Mouse (Mus musculus) myocyte (in vitro differentiated cells): Measurements from ENCODE around the gene Gmcl1. TPM values are rescaled to one million over a fixed set of nuclear protein-coding genes. Genes with fewer than 3 reads are reported as not detected.
A peak's percentile ranks its signal among the peaks of the same experiment; 100 is the strongest.

Experiments used
- H3K27me3 ChIP-seq: one replicate; pipeline ENCODE4 v1.6.1; 2011; ENCODE audit not compliant: control insufficient read depth, insufficient read depth, insufficient read length
- H3K36me3 ChIP-seq: one replicate; pipeline ENCODE4 v1.6.1; 2011; ENCODE audit not compliant: control insufficient read depth, insufficient read depth
- H3K4me2 ChIP-seq: one replicate; pipeline ENCODE4 v1.6.1; 2011; ENCODE audit warnings: low read depth, control low read depth
- H3K4me3 ChIP-seq: one replicate; pipeline ENCODE4 v1.5.1; 2011; ENCODE audit warnings: mild to moderate bottlenecking, control low read depth, moderate library complexity
- H3K79me2 ChIP-seq: one replicate; pipeline ENCODE4 v1.6.1; 2011; ENCODE audit not compliant: control insufficient read depth, insufficient read depth
- H3ac ChIP-seq: one replicate; pipeline ENCODE4 v1.6.1; 2011; ENCODE audit not compliant: control insufficient read depth, insufficient read length
- CEBPB ChIP-seq: IDR thresholded peaks from 2 replicates; pipeline ENCODE4 v1.6.1; 2011; ENCODE audit warnings: mild to moderate bottlenecking, moderate library complexity; ENCODE audit not compliant: poor library complexity, insufficient read depth, severe bottlenecking
- E2F4 ChIP-seq: IDR thresholded peaks from one replicate; pipeline ENCODE4 v1.6.1; 2011; ENCODE audit warnings: mild to moderate bottlenecking, control low read depth, moderate library complexity; ENCODE audit not compliant: insufficient read depth
- MAX ChIP-seq: IDR thresholded peaks from one replicate; pipeline ENCODE4 v1.6.1; 2011; ENCODE audit warnings: low read depth, mild to moderate bottlenecking, control low read depth
- MYOD1 ChIP-seq, 3 experiments: IDR thresholded peaks; one replicate each; pipeline ENCODE4 v1.6.1; 2011; ENCODE audit warnings: control low read depth in 2 of 3, low read depth in 2 of 3, mild to moderate bottlenecking in 2 of 3, moderate library complexity in 1 of 3; ENCODE audit not compliant: insufficient read length in 2 of 3, control insufficient read depth in 1 of 3
- MYOG ChIP-seq, 3 experiments: IDR thresholded peaks; one replicate each; pipeline ENCODE4 v1.6.1; 2011; ENCODE audit warnings: control low read depth in 2 of 3, low read depth in 2 of 3, mild to moderate bottlenecking in 2 of 3; ENCODE audit not compliant: insufficient read length in 2 of 3, control insufficient read depth in 1 of 3, insufficient read depth in 1 of 3
- POLR2A ChIP-seq: IDR thresholded peaks from one replicate; pipeline ENCODE4 v1.6.1; 2011; ENCODE audit warnings: low read depth, mild to moderate bottlenecking, control low read depth, moderate library complexity; ENCODE audit not compliant: insufficient read length
- POLR2AphosphoS2 ChIP-seq: IDR thresholded peaks from one replicate; pipeline ENCODE4 v1.6.1; 2011; ENCODE audit warnings: low read depth, control low read depth; ENCODE audit not compliant: insufficient read length
- REST ChIP-seq: IDR thresholded peaks from one replicate; pipeline ENCODE4 v1.6.1; 2011; ENCODE audit warnings: mild to moderate bottlenecking, control low read depth, moderate library complexity; ENCODE audit not compliant: insufficient read depth, insufficient read length
- SRF ChIP-seq: IDR thresholded peaks from one replicate; pipeline ENCODE4 v1.6.1; 2011; ENCODE audit warnings: low read depth; ENCODE audit not compliant: control insufficient read depth, insufficient read length
- TCF12 ChIP-seq: IDR thresholded peaks from one replicate; pipeline ENCODE4 v1.6.1; 2011; ENCODE audit warnings: mild to moderate bottlenecking, control low read depth; ENCODE audit not compliant: poor library complexity, insufficient read depth, severe bottlenecking
- TCF3 ChIP-seq: IDR thresholded peaks from one replicate; pipeline ENCODE4 v1.6.1; 2011; ENCODE audit warnings: low read depth, control low read depth; ENCODE audit not compliant: insufficient read length
- USF1 ChIP-seq: IDR thresholded peaks from one replicate; pipeline ENCODE4 v1.6.1; 2011; ENCODE audit warnings: low read depth, mild to moderate bottlenecking, control low read depth, moderate library complexity
- polyA plus RNA-seq: library from polyadenylated mRNA; unstranded; fragments of >200 nt; fragmentation: generic; extraction: Trizol; gene quantifications from one replicate; pipeline ENCODE4 v1.2.1, GENCODE M21; 2012; ENCODE audit warnings: missing spikeins

Gmcl1 gene
- polyA plus RNA-seq = 5.9 TPM

DNA sequence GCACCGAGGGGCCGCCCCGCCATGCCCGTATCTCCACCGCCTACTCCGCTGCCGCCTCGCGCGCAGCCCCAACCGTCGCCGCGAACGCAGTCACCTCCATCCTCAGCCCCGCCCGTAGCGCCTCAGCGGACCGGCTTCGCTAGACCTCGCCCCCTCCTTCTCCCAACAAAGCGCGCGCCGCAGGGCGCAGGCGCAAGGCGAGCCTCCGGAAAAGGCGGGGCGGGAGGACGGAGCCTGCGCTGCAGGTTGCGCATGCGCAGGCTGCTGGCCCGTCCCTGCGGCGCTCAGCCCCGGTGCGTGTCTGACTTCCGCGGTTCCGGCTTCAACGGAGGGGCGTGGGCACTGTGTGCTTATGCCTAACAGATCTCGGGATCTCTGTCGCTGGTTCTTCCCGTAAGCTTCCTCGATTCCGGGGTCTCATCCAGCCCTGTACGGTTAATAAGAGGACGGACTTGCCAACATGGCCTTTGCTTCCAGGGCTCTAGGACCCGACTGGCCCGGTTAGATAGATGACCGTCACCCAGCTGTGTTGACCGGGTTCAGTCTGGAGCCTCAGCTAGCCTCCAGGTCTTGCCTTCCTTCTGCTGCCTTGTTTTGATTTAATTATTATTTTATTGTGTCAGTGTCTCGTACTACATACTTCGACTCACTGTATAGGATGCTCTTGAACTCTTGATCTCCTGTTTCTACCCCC is at the start of gene Gmcl1:
TSS of gene Gmcl1 (minus strand) at position 201 of the 694 bp plus-strand sequence.
- H3K79me2 ChIP-seq = peaks cover 23% of the 10 kb centered on the region
- peak within 1 kb of the TSS; percentile 86 for H3K4me2 ChIP-seq
- TF ChIP-seq POLR2A = peak; percentile 96
- peak; percentile 81 for TF ChIP-seq SRF
- peak; percentile 91 for TF ChIP-seq POLR2AphosphoS2
- peak in 1 of 3 experiments; percentile 8 for TF ChIP-seq MYOG (IDR thresholded peaks at IDR 0.05; ENCODE audit: control insufficient read depth in 1 of 3, insufficient read depth in 1 of 3, insufficient read length in 2 of 3, low read depth in 2 of 3)
- no peak for TF ChIP-seq TCF12
- TF ChIP-seq E2F4 = no peak
- H3K27me3 ChIP-seq = no peaks in the 10 kb centered on the region
- H3K36me3 ChIP-seq = peaks cover 15% of the 10 kb centered on the region
- H3K4me3 ChIP-seq = peak within 1 kb of the TSS; percentile 80
- peak within 1 kb of the TSS; percentile 83 for H3ac ChIP-seq

DNA sequence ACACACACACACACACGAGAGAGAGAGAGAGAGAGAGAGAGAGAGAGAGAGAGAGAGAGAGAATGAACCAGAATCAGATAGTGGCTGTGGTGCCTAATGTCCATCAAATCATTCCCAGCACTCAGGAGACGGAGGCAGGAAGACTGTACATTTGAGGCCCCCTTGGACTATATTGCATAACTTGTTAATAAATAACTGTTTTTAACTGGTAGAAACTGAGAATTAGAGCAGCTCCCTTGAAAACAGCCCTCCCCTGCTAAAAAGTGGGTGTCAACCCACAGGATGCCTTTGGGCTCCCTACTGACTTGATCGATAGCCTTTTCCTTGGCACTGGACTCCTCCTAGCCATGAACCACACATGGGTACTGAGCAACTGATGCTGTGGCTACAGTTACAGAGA is 49.2 kb upstream of the Gmcl1 start:
- TF ChIP-seq USF1 (no peak), REST (no peak), MYOG (IDR thresholded peaks at IDR 0.05; ENCODE audit: control insufficient read depth in 1 of 3, insufficient read depth in 1 of 3, insufficient read length in 2 of 3, low read depth in 2 of 3) (no peak), POLR2AphosphoS2 (no peak), MYOD1 (IDR thresholded peaks at IDR 0.05; ENCODE audit: control insufficient read depth in 1 of 3, insufficient read length in 2 of 3, low read depth in 2 of 3) (no peak), POLR2A (no peak), E2F4 (no peak), TCF3 (no peak), MAX (no peak), CEBPB (no peak), SRF (no peak), TCF12 (no peak)
- peaks cover 41% of the 10 kb centered on the region for H3K79me2 ChIP-seq
- H3ac ChIP-seq = no peak overlapping the region
- H3K36me3 ChIP-seq = no peaks in the 10 kb centered on the region
- H3K4me3 ChIP-seq = no peak overlapping the region
- H3K27me3 ChIP-seq = no peaks in the 10 kb centered on the region
- H3K4me2 ChIP-seq = peak overlapping the region; percentile 62

DNA sequence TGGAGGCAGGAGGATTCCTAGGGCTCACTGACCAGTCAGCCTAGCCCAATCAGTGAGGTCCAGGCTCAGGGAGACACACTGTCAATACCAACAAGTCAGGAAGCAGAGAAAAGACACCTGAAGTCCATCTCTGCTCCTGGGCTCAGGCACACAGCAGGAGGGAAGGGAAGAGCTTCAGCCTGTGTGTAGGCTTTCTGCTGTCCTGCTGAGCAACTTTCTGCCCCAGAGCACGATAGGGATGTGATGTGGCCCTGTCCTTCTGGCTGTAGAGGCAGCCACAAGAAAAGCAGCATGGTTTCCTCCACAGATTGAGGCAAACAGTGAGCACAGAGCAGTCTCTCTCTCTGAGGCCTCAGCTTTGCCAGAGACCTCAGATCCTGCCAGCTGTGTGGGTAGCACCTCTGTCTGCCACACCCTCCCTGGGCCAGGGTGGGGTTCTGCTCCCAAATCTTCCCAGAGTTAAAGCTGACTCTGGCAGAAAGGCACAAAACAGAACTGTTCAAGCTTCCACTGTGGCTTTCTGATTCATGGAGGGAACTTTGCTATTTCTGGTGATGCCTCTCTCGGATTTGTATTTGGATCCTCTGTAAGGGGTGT is 48.3 kb upstream of the Gmcl1 start:
- no peak for TF ChIP-seq MAX
- TF ChIP-seq E2F4 = no peak
- no peak for TF ChIP-seq SRF
- Histone ChIP-seq H3K4me2 (peak overlapping the region; percentile 62), H3K36me3 (no peaks in the 10 kb centered on the region), H3K79me2 (peaks cover 32% of the 10 kb centered on the region), H3ac (no peak overlapping the region), H3K4me3 (no peak overlapping the region), H3K27me3 (no peaks in the 10 kb centered on the region)

DNA sequence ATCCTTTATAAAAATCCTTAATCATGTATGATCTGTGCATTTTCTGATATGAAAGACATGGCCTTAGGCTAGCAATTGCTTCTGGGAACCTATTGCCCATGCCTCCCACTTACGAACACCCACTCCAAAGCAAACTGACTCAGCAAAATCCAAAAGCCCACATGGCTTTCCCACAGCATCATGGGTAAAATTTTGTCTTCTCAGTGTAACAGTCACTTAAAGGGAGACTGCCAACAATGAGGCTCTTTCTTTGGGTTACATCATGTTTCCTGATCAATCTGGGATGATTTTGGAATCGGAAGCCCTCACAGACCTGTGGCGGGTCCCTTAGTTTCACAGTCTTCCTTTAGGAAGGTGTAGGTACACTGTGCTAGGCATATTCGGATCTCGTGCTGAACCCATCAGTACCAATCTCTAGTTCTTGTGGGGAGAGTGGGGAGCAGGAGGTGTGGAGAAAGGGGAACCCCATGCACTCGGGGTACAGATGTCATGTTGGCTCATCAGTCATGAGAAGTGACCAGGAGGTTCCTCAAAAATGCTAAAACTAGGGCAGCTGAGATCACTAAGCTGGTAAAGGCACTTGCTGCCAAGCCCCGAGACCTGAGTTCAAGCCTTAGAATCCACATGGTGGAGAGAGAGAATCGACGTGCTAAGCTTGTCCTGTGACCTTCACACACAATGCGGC is 45.9 kb upstream of the Gmcl1 start:
- no peaks in the 10 kb centered on the region for H3K36me3 ChIP-seq
- H3K4me2 ChIP-seq = no peak overlapping the region
- peaks cover 36% of the 10 kb centered on the region for H3K79me2 ChIP-seq
- no peaks in the 10 kb centered on the region for H3K27me3 ChIP-seq
- no peak overlapping the region for H3ac ChIP-seq
- TF ChIP-seq MYOD1 (IDR thresholded peaks at IDR 0.05; ENCODE audit: control insufficient read depth in 1 of 3, insufficient read length in 2 of 3, low read depth in 2 of 3) (no peak), CEBPB (peak; percentile 65; the same call in 1 of the 2 replicates)
- H3K4me3 ChIP-seq = no peak overlapping the region

DNA sequence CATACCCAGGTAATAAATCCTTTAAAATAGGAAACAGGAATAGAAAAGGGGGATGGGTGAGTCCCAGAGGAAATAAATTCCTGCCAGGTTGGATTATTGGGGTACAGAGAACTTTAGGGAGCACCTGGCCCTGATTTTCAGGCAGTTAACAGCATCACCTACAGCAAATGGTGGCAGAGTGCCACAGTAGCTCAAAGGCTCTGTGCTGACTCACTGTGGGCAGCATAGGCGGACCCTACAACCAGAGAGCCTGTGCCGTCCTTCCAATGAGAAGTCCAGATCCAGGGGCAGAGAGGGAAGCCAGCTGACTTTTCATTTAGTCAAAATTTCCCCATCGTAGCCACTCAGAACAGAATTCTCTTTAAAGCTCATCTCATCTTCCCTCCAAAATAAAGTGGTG is 44.0 kb upstream of the Gmcl1 start:
- H3K27me3 ChIP-seq = no peaks in the 10 kb centered on the region
- peak overlapping the region; percentile 36 for H3K4me2 ChIP-seq
- H3K4me3 ChIP-seq = no peak overlapping the region
- no peak for TF ChIP-seq POLR2A
- no peak for TF ChIP-seq MYOG (IDR thresholded peaks at IDR 0.05; ENCODE audit: control insufficient read depth in 1 of 3, insufficient read depth in 1 of 3, insufficient read length in 2 of 3, low read depth in 2 of 3)
- TF ChIP-seq SRF = no peak
- no peak for TF ChIP-seq TCF12
- TF ChIP-seq MAX = no peak
- TF ChIP-seq REST = no peak
- TF ChIP-seq USF1 = no peak
- TF ChIP-seq TCF3 = no peak
- TF ChIP-seq POLR2AphosphoS2 = no peak
- TF ChIP-seq E2F4 = no peak
- TF ChIP-seq MYOD1 (IDR thresholded peaks at IDR 0.05; ENCODE audit: control insufficient read depth in 1 of 3, insufficient read length in 2 of 3, low read depth in 2 of 3) = no peak
- no peak for TF ChIP-seq CEBPB
- peaks cover 37% of the 10 kb centered on the region for H3K79me2 ChIP-seq
- no peak overlapping the region for H3ac ChIP-seq
- no peaks in the 10 kb centered on the region for H3K36me3 ChIP-seq
